Mouse (Mus musculus) activated CD4-positive, CD25-positive, alpha-beta regulatory T cell, adult 9 weeks (primary cell): ENCODE measurements around the gene Gm10563. TPM values are rescaled to one million over a fixed set of nuclear protein-coding genes. Genes with fewer than 3 reads are reported as not detected.

ENCODE experiments used
- polyA plus RNA-seq: library from polyadenylated mRNA; unstranded; fragments of 100-300 nt; shearing (Covaris generic); gene quantifications from one replicate; pipeline ENCODE4 v1.2.1, GENCODE M21; 2017

The Gm10563 gene
- polyA plus RNA-seq: 1.9 TPM

GRCm38 (mm10) chr4:155645308-155645707, at the start of gene Gm10563:
Gm10563 (minus strand) TSS chr4:155645408.

DNA sequence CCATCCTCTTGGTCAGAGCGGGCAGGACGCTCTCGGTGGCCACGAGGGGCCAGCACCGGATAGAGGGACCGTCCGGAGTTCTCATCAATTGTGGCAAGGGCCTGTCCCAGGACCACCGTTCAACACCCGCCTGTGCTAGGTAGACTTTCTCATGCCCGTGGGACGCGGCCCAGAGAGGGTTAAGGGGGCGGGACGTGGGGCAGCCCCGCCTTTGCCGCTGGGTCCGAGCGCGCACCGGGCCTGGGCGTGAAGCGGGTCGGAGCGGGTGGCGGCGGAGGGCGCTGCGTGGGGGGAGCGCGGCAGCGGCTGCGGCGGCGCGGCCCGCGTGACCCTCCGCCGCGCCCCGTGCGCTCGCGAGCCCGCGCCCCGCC, 48.9 kb upstream of the Gm10563 start, which contains the start of gene Fndc10:
TSS of gene Fndc10 (plus strand) at position 232 of the 371 bp plus-strand sequence.

GRCm38 (mm10) chr4:155668689-155669597, 23.7 kb upstream of the Gm10563 start, which contains the start of gene Mib2:
Mib2 (minus strand) TSS chr4:155669198.

DNA sequence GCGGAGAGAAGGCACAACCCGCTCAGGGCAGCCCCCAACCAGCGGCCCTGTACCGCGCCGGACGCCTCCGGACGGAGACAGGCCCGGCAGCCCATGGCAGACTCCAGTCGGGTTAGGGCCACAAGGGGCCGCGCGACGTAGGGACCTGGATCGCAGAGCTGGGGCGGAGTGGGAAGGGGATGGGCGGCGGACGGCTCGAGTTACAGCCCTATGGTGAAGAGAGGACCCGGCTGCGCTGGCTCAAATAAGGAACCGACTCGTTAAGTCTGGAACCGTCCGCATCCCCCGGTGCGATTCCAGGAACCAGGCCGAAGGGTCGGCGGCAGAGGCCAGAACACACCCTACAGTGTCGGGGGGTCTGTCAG, 7.9 kb upstream of the Gm10563 start, which contains the start of gene Mmp23:
TSS of gene Mmp23 (minus strand) at position 299 of the 365 bp plus-strand sequence.

GRCm38 (mm10) chr4:155624338-155625291, 20.6 kb downstream of the Gm10563 start, which contains the start of gene Cdk11b:
Cdk11b (plus strand) TSS chr4:155624854.

DNA sequence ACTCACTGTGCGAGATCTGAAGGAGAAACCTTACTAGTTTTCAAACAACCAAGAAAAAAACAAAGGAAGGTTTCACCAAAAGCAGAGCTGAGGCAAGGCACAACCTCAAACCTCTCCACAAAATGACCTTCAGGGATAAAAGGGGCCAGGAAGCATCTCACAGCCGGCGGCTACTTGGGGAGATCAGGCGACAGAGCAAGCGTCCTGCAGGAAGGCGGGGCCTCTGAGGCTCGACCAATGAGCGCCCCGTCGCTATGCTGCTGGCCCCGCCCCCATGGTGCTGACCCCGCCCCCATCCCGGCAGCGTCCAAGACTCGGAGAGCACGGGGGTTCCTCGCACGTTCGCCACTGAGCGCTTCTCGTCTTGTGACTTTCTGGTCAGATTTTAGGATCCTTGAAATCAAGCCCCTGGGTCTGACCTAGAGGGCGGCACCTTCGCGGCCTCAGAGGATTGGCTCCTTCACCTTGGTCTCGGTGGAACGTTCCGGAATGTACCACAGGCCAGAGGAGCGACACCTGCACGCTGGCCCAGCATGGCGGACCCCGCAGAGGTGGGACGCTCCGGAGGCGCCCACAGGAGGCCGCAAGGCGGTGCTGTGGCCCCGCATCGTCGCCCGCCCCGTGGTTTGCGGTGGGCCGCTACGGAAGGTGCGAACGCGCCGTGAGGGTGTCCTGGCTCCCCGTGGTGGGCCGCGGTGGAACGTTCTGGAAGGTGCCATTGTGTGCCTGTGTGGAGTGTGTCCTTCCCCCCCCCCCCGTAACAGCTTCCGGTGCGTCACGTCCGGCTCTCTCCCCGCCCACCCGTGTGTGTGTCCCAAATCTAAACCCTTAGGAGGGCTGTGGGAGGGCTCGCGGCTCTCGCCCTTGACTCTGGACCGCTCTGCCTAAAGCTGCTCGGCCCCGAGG, 43.9 kb downstream of the Gm10563 start, which contains the start of gene Slc35e2:
TSS of gene Slc35e2 (plus strand) at position 326 of the 906 bp plus-strand sequence.

Other genes starting within 250 kb of the Gm10563 start
- 0.72 TPM for gene Gabrd, start 247.3 kb downstream of the Gm10563 start, polyA plus RNA-seq
- 4.8 TPM for gene Cfap74, start 236.2 kb downstream of the Gm10563 start, polyA plus RNA-seq
- not detected for gene Tmem52, start 176.3 kb downstream of the Gm10563 start, polyA plus RNA-seq
- 21.1 TPM for gene Gnb1, start 154.0 kb downstream of the Gm10563 start, polyA plus RNA-seq
- 138 TPM for gene Nadk, start 83.0 kb downstream of the Gm10563 start, polyA plus RNA-seq
- 13.5 TPM for gene Slc35e2, start 44.0 kb downstream of the Gm10563 start, polyA plus RNA-seq
- gene Cdk11b, start 20.6 kb downstream of the Gm10563 start, polyA plus RNA-seq: 120 TPM
- 0.54 TPM for gene Mmp23, start 8.0 kb upstream of the Gm10563 start, polyA plus RNA-seq
- 42.3 TPM for gene Mib2, start 23.8 kb upstream of the Gm10563 start, polyA plus RNA-seq
- 0.72 TPM for gene Fndc10, start 48.9 kb upstream of the Gm10563 start, polyA plus RNA-seq
- 160 TPM for gene Ssu72, start 59.4 kb upstream of the Gm10563 start, polyA plus RNA-seq
- gene Tmem240, start 89.4 kb upstream of the Gm10563 start, polyA plus RNA-seq: 0.24 TPM
- 38.3 TPM for gene Atad3a, start 115.7 kb upstream of the Gm10563 start, polyA plus RNA-seq
- not detected for gene Vwa1, start 129.3 kb upstream of the Gm10563 start, polyA plus RNA-seq
- gene Tmem88b, start 140.5 kb upstream of the Gm10563 start, polyA plus RNA-seq: not detected
- gene Ankrd65, start 145.0 kb upstream of the Gm10563 start, polyA plus RNA-seq: not detected
- gene Mrpl20, start 157.5 kb upstream of the Gm10563 start, polyA plus RNA-seq: 138 TPM
- 168 TPM for gene Ccnl2, start 167.1 kb upstream of the Gm10563 start, polyA plus RNA-seq
- gene Aurkaip1, start 185.9 kb upstream of the Gm10563 start, polyA plus RNA-seq: 197 TPM
- gene Mxra8, start 194.3 kb upstream of the Gm10563 start, polyA plus RNA-seq: 4.0 TPM
- 2.8 TPM for gene Dvl1, start 202.0 kb upstream of the Gm10563 start, polyA plus RNA-seq
- gene Tas1r3, start 218.0 kb upstream of the Gm10563 start, polyA plus RNA-seq: 0.92 TPM
- gene Cptp, start 224.0 kb upstream of the Gm10563 start, polyA plus RNA-seq: 20.4 TPM
- gene Ints11, start 224.1 kb upstream of the Gm10563 start, polyA plus RNA-seq: 92.1 TPM
- 32.6 TPM for gene Pusl1, start 246.4 kb upstream of the Gm10563 start, polyA plus RNA-seq
- 7.8 TPM for gene Acap3, start 246.4 kb upstream of the Gm10563 start, polyA plus RNA-seq